Mouse (Mus musculus) CH12F3 (cell line): ENCODE results near the gene Pigv.

Experiments
- in situ Hi-C: fragments of 300-500 bp; cut with MboI; formaldehyde crosslinking; loops from 2 replicates; pipeline ENCODE4 v1.14.3; 2020; ENCODE audit warnings: low sequenced_read_pairs

The Pigv gene

GRCm38 (mm10) chr4:133671881-133672844 lies at the start of gene Pigv:
Pigv (minus strand) TSS chr4:133672647.
- in situ Hi-C loops: no loop called here

DNA sequence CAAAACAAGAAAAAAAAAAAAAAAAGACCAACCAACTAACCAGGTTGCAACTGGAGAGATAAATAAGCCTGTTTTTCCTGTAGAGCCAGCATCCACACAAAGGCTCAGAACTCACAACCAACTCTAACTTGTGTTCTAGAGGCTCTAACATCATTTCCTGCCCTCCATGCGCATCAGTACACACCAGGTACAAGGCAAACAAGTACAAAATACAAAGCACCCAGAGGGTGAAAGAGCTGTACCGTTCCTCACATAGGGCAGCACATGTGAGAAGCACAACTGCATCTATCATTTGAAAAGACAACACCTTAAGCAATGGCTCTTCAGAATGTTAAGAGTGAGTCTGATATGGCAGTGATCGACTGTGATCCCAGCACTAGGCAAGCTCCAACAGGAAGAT lies 47.3 kb upstream of the Pigv start:
- in situ Hi-C loops: no loop called here

GRCm38 (mm10) chr4:133712755-133713154 lies 40.3 kb upstream of the Pigv start:
- in situ Hi-C loops: no loop called here

DNA sequence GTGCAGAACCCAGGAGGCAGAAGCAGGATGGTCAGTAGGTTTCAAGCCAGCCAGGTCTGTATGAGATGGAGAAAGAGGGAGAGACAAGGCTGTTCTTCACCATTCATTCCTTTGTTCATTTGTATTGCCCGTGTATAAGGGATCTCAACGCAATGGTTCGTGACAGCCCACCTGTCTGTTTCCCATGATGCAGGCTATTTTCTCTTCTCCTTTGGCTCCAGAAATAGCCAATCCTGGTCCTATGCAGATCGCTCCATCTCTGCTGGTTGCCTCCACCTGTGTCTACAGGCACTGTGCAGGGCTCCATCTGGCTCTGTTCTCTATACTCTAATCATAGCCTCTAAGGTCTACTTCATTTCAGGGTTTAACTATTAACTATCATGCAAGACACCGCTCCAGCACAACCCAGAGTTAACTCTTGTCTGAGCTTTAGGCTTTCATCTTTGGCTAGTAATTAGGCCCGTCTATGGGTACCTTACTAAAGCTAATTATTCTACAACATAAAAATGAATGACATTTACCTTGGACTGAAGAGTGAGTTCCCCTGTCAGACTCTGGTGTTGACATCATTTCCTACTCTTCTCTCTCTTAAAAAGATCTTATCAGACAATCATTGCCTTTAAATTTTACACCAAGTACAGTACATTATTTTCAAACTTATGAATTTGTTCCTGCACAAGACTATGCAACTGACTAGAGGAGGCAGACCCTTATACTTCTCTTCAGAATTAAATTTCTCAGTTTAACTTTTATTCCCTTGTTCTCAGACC lies 39.0 kb upstream of the Pigv start:
- in situ Hi-C loops: no loop called here

DNA sequence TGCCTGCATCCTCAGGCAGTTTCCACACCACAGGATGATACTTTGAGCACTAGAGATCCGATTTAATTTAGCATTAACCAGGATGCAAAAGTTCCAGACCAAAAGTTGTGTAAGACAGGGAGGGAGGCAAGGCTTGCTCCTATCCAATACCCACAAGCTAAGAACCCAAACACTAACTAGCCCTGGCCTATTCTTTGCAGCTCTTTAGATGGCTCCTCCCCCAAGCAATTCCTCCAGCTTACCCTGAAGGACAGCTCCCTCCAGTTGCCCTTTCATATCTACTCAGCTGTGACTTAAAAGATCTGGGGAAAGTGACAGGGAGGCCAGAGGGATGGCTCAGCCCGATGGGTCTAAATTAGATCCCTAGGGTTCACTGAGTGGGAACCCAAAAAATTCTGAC lies 36.9 kb upstream of the Pigv start:
- in situ Hi-C loops: no loop called here

DNA sequence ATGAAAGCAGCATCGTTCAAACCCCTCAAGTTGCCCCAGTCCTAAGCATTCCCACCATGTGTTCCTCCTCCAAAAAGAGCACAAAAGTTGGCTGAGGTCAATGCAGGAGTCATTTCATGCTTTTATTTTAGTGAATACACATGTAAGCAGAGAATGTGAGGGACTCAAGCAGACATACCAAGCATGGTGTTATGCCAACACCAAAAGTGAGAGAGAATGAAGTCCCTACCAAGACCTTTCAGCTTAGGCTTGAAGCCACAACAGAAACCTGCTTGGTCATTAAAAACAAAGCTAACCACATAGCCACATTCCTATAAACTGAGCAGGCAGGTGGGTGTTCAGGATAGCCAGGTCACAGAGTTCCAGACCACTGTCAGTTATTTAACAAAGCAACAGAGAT lies 35.0 kb upstream of the Pigv start:
- in situ Hi-C loops: no loop called here

- in situ Hi-C loops: no loop called here
Observed at GRCm38 (mm10) chr4:133706956-133707355, 34.5 kb upstream of the Pigv start.

DNA sequence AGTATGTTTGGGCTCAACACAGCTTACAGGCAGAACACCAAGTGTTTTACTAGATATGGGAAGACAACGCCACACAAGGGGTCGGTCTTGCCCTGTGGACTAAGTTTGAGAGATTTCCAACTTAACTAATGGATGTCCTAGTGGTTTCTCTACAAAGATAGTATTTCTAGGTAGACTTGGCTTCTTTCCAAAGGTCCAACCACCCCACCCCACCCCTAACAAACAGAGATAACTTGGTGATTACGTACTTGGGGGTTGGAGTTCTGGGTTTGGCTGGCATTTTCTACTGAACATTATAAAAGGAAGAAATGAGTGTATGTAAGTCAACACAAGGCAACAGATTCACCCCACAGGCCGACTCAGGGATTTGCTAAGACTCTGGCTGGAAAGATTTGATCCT lies 32.6 kb upstream of the Pigv start:
- in situ Hi-C loops: no loop called here

DNA sequence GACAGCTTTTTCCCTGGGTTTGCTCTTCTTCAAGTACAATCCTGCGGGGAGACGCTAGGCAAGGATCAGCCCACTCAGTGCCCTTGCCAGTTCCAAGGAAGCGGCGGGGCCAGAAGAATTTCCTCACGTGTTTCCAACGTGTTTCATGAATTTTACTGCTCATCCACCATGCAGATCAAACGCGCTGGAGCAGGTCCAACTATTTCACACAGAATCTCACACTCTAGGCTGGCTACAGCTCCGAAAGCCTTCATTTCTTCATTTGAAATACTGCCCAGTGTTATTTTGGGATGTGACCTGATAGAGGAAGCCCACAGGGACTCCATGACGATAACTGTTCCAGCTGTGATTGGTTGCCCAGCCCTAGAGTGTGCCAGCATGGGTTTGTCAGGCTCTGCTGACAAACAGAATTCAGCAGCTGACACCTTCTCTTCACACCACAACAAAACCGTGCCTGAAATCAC lies 28.5 kb upstream of the Pigv start:
- in situ Hi-C loops: no loop called here

DNA sequence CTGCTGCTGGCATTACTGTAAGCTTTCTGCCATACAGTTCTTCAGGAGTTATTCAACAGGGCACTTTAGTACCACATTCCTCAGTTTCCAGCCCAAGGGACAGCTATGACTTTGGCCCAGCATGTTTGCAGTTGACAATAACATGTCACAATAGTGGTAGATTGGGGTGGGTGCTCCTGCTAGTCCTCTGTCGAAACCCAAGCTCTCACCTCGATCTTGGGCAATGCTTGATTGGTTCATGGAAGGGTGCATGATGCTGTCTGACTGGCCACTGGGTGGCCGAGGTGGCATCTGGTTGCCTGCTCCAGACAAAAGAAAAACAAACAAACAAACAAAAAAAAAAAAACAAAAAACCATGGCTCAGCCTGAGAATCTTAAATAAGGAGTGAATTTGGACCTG lies 22.9 kb upstream of the Pigv start:
- in situ Hi-C loops: no loop called here

- in situ Hi-C loops: no loop called here
Observed at GRCm38 (mm10) chr4:133690252-133690651, 17.8 kb upstream of the Pigv start.

DNA sequence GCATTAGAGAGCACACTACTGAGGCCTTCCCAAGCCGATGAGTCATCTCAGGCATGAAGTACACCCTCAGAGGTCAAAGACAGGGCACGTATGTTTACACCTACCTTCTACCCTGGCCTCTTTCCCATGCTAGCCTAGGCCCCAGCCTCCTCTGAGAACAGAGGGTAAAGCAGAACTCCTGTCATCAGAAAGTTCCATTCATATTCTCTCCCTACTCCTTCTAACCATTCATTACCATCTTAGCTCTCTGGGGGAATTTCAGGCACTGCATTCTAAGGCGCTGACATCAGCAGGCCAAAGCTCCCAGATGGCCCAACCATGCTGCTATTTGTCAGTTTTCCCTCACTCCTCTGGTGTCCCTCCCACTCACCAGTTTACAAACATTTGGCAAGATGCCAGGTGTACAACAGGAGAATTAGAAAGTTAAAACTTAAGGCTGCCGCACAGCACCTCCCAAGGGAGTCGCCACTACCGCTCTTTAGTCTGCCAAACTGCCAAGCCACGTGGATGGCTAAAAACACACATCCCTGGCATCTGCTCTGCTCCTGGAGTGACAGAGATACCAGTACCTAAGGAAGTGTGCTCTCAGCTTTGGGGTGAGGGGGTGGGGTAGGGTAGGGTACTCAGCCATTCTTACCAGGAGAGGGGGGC lies 16.1 kb upstream of the Pigv start:
- in situ Hi-C loops: no loop called here

GRCm38 (mm10) chr4:133687126-133687525 lies 14.7 kb upstream of the Pigv start:
- in situ Hi-C loops: no loop called here

- in situ Hi-C loops: no loop called here
Observed at GRCm38 (mm10) chr4:133686512-133686911, 14.1 kb upstream of the Pigv start.

DNA sequence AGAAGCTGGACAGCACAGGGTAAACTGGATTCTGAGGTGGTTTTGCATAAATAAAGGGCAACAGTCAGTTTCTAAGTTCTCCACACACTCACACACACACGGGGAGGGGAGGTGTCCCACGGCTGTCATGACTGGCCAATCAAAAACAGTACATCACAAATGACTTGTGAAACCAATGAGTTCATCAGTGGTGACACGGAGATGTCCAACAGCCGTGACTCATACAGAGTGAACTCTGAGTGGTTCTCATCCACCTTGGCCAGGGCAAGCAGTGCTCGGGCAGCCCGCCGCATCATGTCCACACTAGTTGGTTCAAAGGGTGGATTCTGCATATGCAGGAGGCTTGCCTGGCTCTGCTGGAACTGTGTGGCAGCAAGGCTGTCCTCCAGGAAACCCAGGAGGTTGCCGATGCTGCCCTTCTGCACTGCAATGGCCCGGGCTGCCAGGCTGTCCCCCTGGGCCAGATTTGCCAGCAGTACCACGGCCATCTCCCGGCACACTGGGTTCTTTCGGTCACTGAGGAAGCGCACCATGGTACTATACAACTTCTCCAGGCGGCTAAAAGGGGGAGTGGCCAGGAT lies 7.8 kb upstream of the Pigv start:
- in situ Hi-C loops: no loop called here

- in situ Hi-C loops: no loop called here
Observed at GRCm38 (mm10) chr4:133679629-133680028, 7.2 kb upstream of the Pigv start.

DNA sequence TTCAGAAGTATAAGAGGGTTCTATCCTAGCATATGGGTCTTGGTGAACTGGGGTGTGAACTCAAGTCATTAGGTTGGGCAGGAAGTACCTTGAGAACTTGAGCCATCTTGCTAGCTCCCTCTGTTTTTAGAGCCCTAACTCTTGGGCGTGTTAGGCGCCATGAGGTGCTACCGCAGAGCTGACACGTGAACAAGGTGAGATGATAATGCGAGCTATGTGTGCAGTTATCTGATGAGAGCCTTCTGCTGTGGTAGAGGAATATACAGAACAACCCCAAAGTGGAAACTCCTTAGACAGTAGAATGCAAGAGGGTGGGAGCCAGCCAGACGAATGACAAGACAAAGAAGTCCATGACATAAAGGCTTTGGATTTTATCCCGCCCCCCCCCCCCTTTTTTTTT lies 4.8 kb upstream of the Pigv start:
- in situ Hi-C loops: no loop called here

DNA sequence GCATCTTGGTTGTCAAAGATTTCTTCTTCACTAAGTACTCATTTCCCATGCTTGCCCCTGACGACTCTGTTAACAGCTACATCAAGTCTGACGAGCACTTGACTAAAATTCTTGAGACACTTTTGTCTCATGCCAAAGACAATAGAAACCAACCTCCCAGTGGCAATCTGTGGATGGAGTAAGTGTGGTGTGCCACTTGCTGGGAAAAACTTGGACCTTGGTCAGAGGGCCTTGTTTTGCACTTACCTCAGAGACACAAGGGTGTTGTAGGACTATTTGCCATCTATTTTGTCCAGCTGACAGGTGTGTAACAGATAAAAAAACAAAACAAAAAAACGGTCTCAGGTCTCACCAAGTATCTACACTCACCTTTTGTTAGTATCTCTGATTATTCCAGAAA lies 3.7 kb upstream of the Pigv start:
- in situ Hi-C loops: no loop called here

- in situ Hi-C loops: no loop called here
Observed at GRCm38 (mm10) chr4:133675594-133676016, 3.2 kb upstream of the Pigv start.

DNA sequence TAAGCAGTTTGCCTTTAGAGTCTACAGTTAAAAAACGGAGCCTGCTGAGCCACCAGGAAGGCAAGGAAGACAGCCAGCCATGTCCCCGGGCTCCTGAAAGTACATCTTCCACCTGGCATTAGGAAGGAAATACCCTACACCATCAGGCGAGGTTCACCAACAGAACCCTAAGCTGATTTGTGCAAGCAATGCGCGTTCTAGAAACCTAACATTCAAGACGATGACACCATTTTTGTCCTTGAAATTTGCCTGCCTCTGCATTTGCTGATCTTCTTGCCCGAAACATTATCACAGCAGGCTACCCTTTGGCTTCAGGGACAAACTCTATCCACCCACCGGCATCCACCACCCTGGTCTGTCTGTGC lies 1.9 kb upstream of the Pigv start:
- in situ Hi-C loops: no loop called here
